Mouse (Mus musculus): ENCODE data around the gene Gtf3c4. TPM values are rescaled to one million over a fixed set of nuclear protein-coding genes. Genes with fewer than 3 reads are reported as not detected.

The Gtf3c4 gene
- polyA plus RNA-seq, 1 experiment from 2014 or later: 32.2 TPM

DNA sequence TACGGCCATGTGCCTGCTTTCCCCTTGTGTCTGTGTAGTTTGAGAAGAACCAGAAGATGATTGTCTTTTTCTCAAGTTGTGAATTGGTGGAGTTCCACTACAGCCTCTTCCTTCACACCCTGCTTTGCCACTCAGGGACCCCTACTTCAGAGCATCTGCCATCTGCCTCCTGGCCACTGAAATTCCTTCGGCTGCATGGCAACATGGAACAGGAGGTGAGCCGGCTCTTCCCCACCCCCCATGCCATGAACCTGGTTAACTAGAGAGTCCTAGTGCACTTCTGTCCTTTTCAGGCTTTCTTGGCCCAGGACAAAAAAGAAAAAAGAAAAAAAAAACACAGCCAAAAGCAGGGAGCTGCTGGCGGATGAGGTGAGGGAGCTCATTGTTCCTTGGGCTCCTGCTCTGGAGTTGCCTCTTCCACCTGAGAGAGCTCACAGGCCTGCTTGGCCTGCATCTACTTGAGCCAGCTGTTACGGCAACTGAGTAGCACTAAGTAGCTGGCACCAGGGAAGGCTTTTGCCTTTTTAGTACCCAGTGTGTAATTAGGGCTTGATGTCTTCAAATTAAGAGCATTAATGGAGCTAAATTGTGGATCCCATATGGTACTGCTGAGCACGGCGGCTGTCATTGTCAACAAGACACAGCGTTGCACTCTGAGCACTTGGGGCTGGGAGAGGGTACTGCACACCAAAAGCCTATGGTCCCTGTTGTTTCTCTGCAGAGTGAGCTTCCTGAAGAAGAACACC lies 20.7 kb upstream of the Gtf3c4 start:
- WGBS: 92% methylated on average over 8 of the region's 8 CpGs
- ATAC-seq (ENCODE audit: low FRiP score): no peak
- H3K36me3 ChIP-seq (ENCODE audit: control insufficient read depth, insufficient read depth, low read length): peaks cover 13% of the 10 kb centered on the region; the same call in 1 of the 2 replicates
- H3K4me3 ChIP-seq (ENCODE audit: low read depth, low read length): no peak overlapping the region
- H3K4me2 ChIP-seq: no peak overlapping the region
- no peak overlapping the region for H3K27ac ChIP-seq (ENCODE audit: low read depth, low read length)
- no peaks in the 10 kb centered on the region for H3K27me3 ChIP-seq (ENCODE audit: control insufficient read depth, insufficient read depth, low read length)
- no peaks in the 10 kb centered on the region for H3K4me1 ChIP-seq (ENCODE audit: control insufficient read depth, insufficient read depth, low read length)
- H3K9me3 ChIP-seq (ENCODE audit: control insufficient read depth, low read length): no peaks in the 10 kb centered on the region
- no peak for DNase-seq (ENCODE audit: low spot score, missing footprints)
- H3K9ac ChIP-seq (ENCODE audit: low read length): no peak overlapping the region

DNA sequence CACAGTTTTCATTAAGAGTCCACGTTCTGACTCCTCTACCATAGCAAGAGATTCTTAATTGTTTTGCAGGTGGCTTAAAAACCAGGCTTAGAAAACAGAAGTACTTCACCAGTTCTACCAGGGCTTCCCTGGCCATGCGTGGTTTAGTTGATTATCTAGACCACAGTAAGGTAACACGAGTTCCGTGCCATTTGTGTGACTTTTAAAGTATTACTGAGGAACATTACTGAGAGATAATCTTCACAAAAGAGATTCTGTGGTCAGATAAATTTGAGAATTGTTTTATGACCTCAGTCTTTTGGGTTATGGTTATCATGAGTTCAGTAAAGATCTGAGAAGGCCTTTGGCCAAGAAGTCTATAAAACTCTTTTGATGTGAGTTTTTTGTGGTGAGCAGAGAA lies 19.1 kb upstream of the Gtf3c4 start:
- no peak for DNase-seq (ENCODE audit: low spot score, missing footprints)
- no peaks in the 10 kb centered on the region for H3K9me3 ChIP-seq (ENCODE audit: control insufficient read depth, low read length)
- H3K27ac ChIP-seq (ENCODE audit: low read depth, low read length): no peak overlapping the region
- no peak overlapping the region for H3K4me2 ChIP-seq
- no peaks in the 10 kb centered on the region for H3K27me3 ChIP-seq (ENCODE audit: control insufficient read depth, insufficient read depth, low read length)
- no peaks in the 10 kb centered on the region for H3K4me1 ChIP-seq (ENCODE audit: control insufficient read depth, insufficient read depth, low read length)
- WGBS: 91% methylated on average over 4 of the region's 4 CpGs
- peaks cover 13% of the 10 kb centered on the region; the same call in 1 of the 2 replicates for H3K36me3 ChIP-seq (ENCODE audit: control insufficient read depth, insufficient read depth, low read length)
- no peak overlapping the region for H3K9ac ChIP-seq (ENCODE audit: low read length)
- no peak overlapping the region for H3K4me3 ChIP-seq (ENCODE audit: low read depth, low read length)
- ATAC-seq (ENCODE audit: low FRiP score): no peak

DNA sequence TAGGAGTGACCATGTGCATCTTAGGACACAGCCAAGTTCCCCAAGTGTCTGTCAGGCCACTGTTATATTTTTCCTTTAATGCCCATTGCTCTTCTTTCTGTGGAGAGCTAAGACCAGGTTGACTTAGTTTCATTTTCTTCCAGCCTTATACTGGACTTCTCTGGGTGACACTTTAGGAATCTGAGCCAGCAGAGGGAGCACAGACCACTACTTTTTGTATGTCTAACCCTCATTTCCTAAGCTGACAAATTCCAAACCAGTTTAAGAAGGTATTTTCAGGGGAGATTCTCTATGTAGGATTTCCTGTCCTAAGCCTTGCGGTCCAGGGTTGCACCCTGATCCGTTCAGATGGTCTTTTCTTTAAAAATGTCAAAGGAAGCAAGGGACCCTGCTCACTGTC lies 15.6 kb upstream of the Gtf3c4 start:
- H3K27ac ChIP-seq (ENCODE audit: low read depth, low read length): no peak overlapping the region
- 96% methylated on average over 2 of the region's 2 CpGs for WGBS
- H3K36me3 ChIP-seq (ENCODE audit: control insufficient read depth, insufficient read depth, low read length): peaks cover 6% of the 10 kb centered on the region; the same call in 1 of the 2 replicates
- no peak overlapping the region for H3K4me2 ChIP-seq
- no peak overlapping the region for H3K4me3 ChIP-seq (ENCODE audit: low read depth, low read length)
- no peaks in the 10 kb centered on the region for H3K9me3 ChIP-seq (ENCODE audit: control insufficient read depth, low read length)
- no peaks in the 10 kb centered on the region for H3K4me1 ChIP-seq (ENCODE audit: control insufficient read depth, insufficient read depth, low read length)
- DNase-seq (ENCODE audit: low spot score, missing footprints) (no peak), ATAC-seq (ENCODE audit: low FRiP score) (no peak)
- no peaks in the 10 kb centered on the region for H3K27me3 ChIP-seq (ENCODE audit: control insufficient read depth, insufficient read depth, low read length)
- H3K9ac ChIP-seq (ENCODE audit: low read length): no peak overlapping the region

DNA sequence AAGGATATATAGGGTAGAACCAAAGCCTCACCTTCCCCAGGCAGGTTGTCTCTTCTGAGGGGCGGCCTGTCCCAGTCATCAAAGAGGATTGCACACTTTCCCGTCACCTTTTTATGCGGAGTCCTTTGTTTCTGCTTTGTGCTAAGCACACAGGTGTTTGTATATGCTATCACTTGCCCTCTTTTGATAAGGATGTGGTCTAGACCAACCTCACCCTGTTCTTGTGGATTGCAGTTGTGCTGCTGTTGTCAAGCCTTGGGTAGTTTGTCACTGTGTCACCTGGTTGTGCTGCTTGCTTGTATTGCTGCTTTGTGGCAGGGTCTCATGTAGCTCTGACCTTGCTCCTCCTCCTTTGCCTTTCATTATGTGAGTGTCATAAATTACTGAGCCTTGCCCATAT lies 12.4 kb upstream of the Gtf3c4 start:
- H3K27ac ChIP-seq (ENCODE audit: low read depth, low read length): no peak overlapping the region
- 91% methylated on average over 3 of the region's 3 CpGs for WGBS
- H3K4me2 ChIP-seq: no peak overlapping the region
- peaks cover 9% of the 10 kb centered on the region for H3K36me3 ChIP-seq (ENCODE audit: control insufficient read depth, insufficient read depth, low read length)
- DNase-seq (ENCODE audit: low spot score, missing footprints): no peak
- H3K4me1 ChIP-seq (ENCODE audit: control insufficient read depth, insufficient read depth, low read length): no peaks in the 10 kb centered on the region
- H3K4me3 ChIP-seq (ENCODE audit: low read depth, low read length): no peak overlapping the region
- no peak for ATAC-seq (ENCODE audit: low FRiP score)
- H3K9me3 ChIP-seq (ENCODE audit: control insufficient read depth, low read length): no peaks in the 10 kb centered on the region
- H3K27me3 ChIP-seq (ENCODE audit: control insufficient read depth, insufficient read depth, low read length): no peaks in the 10 kb centered on the region
- H3K9ac ChIP-seq (ENCODE audit: low read length): no peak overlapping the region

DNA sequence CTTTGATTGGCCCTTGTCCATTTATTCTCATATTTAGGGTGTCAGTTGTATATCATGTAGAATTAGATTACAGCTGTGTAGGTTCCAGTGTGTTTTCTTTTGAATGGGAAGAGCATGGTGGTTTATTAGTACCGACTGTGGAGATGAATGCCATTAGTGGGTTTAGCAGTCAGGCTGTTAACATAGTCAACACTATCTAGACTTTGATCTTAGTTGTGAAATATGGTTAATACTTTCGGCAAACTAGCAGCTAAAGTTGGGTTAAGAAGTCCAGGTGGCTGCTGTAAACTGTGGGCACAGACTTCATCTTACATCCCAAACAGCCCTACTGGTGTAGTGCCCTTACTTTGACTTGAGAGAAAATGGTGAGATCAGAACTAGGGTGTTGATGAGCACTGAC lies 8.7 kb upstream of the Gtf3c4 start:
- Histone ChIP-seq H3K27me3 (ENCODE audit: control insufficient read depth, insufficient read depth, low read length) (no peaks in the 10 kb centered on the region), H3K9ac (ENCODE audit: low read length) (no peak overlapping the region), H3K27ac (ENCODE audit: low read depth, low read length) (no peak overlapping the region), H3K36me3 (ENCODE audit: control insufficient read depth, insufficient read depth, low read length) (peaks cover 13% of the 10 kb centered on the region), H3K4me2 (no peak overlapping the region), H3K9me3 (ENCODE audit: control insufficient read depth, low read length) (no peaks in the 10 kb centered on the region), H3K4me1 (ENCODE audit: control insufficient read depth, insufficient read depth, low read length) (no peaks in the 10 kb centered on the region), H3K4me3 (ENCODE audit: low read depth, low read length) (no peak overlapping the region)
- ATAC-seq (ENCODE audit: low FRiP score) (no peak), DNase-seq (ENCODE audit: low spot score, missing footprints) (no peak)
- 95% methylated on average over 2 of the region's 2 CpGs for WGBS

DNA sequence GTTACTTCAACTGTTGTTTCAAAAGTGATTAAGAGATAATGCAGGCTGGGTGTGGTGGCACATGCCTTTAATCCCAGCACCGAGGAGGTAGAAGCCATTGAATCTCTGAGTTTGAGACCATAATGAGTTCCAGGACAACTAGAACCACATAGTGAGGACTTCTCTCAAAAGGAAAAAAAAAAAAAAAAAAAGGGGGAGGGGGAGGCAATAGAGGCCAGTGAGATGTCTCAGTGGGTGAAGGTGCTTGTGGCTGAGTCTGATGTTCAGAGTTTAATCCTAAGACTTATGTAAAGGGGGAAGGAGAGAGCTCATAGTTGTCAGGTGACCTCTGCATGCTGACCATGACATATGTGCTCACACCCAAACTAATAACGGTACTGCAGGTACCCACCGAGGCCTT lies 1.9 kb upstream of the Gtf3c4 start:
- Histone ChIP-seq H3K27ac (ENCODE audit: low read depth, low read length) (no peak overlapping the region), H3K27me3 (ENCODE audit: control insufficient read depth, insufficient read depth, low read length) (no peaks in the 10 kb centered on the region), H3K4me2 (peak overlapping the region; percentile 81), H3K9ac (ENCODE audit: low read length) (no peak overlapping the region), H3K36me3 (ENCODE audit: control insufficient read depth, insufficient read depth, low read length) (peaks cover 6% of the 10 kb centered on the region; the same call in 1 of the 2 replicates), H3K4me3 (ENCODE audit: low read depth, low read length) (no peak overlapping the region), H3K4me1 (ENCODE audit: control insufficient read depth, insufficient read depth, low read length) (peaks cover 18% of the 10 kb centered on the region), H3K9me3 (ENCODE audit: control insufficient read depth, low read length) (no peaks in the 10 kb centered on the region)
- DNase-seq (ENCODE audit: low spot score, missing footprints) (no peak), ATAC-seq (ENCODE audit: low FRiP score) (no peak)
- WGBS: 82% methylated on average over 3 of the region's 3 CpGs

DNA sequence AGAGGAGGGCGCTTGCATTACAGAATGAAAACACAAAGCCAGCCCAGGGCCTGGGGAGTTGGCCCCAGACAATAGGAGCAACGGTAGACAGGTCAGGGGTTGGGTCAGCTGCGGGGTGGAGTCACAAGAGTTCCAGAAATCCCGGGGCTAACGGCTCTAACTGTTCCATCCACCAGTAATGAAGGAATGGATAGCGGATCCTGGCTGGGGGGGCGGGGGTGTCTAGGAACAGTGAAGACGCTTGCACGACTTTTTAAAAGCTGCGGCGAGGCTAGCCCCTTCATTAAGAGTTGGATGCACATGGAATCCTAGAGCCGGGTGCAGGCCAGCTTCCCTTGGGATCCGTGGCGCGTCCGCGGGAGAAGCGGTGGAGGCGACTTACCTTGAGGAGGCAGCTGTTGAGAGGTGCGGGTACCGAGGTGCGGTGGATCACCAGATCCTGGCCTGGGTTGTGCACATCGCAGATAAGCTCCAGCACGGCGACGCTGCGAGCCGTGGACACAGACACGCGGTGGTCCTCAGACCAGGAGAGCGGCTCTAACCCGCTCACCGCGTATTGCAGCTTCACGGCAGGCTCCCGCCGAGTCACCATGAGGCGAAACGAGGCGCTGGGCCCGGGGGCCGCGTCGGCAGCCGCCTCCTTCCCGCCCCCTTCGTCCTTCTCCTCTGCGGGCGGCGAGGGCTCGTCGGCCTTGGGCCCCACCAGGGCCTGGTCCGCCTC lies 499 bp downstream of the Gtf3c4 start:
- ATAC-seq (ENCODE audit: low FRiP score): peak; percentile 73
- peak overlapping the region; percentile 82 for H3K9ac ChIP-seq (ENCODE audit: low read length)
- WGBS: under 1% methylated on average over 53 of the region's 53 CpGs
- H3K36me3 ChIP-seq (ENCODE audit: control insufficient read depth, insufficient read depth, low read length): peaks cover 5% of the 10 kb centered on the region
- peak overlapping the region; percentile 52 for H3K27ac ChIP-seq (ENCODE audit: low read depth, low read length)
- peak overlapping the region; percentile 81 for H3K4me2 ChIP-seq
- H3K9me3 ChIP-seq (ENCODE audit: control insufficient read depth, low read length): no peaks in the 10 kb centered on the region
- DNase-seq (ENCODE audit: low spot score, missing footprints): no peak
- H3K4me1 ChIP-seq (ENCODE audit: control insufficient read depth, insufficient read depth, low read length): peaks cover 18% of the 10 kb centered on the region
- H3K4me3 ChIP-seq (ENCODE audit: low read depth, low read length): peak overlapping the region; percentile 73
- no peaks in the 10 kb centered on the region for H3K27me3 ChIP-seq (ENCODE audit: control insufficient read depth, insufficient read depth, low read length)

DNA sequence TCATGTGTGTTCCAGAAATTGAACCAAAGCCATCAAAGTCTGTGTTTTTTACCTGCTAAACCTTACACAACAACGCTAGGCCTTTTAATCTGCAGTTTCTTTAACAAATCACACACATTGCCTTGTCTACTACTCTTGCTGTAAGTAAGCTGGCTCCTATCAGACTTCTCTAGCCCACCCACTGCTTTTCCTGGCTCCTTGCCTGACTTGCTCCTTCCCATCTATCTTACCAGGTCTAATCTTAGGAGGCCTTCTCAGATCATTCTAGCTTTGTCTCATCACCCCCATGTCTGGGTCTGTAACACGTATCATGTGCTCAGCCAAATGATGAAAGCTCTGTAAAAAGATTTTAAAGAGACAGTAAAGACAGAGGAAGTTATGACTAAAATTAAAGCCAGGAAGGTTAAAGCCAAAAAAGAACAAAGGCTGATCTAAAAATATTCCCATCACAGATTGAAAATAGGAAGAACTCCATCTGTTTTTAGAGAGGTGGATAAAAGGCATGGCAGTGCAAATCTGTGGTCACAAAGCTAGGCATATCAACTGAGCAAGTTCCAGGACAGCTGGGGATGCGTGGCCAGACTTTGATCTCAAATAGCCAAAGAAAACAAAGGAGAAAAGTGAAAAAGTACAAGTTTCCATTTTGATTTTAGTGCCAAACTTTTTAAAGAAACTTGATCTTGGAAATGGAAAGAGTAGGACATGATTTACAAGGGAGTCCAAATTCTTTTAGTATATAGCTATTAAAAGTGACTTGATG lies 3.8 kb downstream of the Gtf3c4 start:
- ATAC-seq (ENCODE audit: low FRiP score) (no peak), DNase-seq (ENCODE audit: low spot score, missing footprints) (no peak)
- no peaks in the 10 kb centered on the region for H3K27me3 ChIP-seq (ENCODE audit: control insufficient read depth, insufficient read depth, low read length)
- peaks cover 14% of the 10 kb centered on the region for H3K4me1 ChIP-seq (ENCODE audit: control insufficient read depth, insufficient read depth, low read length)
- no peak overlapping the region for H3K27ac ChIP-seq (ENCODE audit: low read depth, low read length)
- H3K4me3 ChIP-seq (ENCODE audit: low read depth, low read length): no peak overlapping the region
- WGBS: 85% methylated on average over 3 of the region's 3 CpGs
- H3K4me2 ChIP-seq: no peak overlapping the region
- peaks cover 24% of the 10 kb centered on the region for H3K36me3 ChIP-seq (ENCODE audit: control insufficient read depth, insufficient read depth, low read length)
- H3K9me3 ChIP-seq (ENCODE audit: control insufficient read depth, low read length): no peaks in the 10 kb centered on the region
- H3K9ac ChIP-seq (ENCODE audit: low read length): no peak overlapping the region

DNA sequence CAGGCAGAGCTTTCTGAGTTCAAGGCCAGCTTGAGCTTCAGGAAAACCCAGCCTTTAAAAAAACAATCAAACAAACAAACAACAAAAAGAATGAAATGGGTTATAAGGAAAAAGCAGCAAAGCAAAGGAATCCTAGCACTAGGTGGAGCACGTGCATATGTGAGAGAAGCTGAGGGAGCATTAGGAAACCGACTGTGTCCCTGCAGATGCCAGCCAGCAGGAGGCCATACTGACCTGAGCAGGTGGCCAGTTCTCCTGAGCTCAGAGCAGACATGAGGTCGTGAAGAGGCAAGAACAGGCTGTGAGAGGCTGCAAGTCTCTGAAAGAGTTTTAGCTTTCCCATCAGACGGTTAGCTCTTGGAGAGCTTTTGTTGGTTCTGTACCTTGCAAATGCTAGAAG lies 10.9 kb downstream of the Gtf3c4 start:
- H3K36me3 ChIP-seq (ENCODE audit: control insufficient read depth, insufficient read depth, low read length): peaks cover 41% of the 10 kb centered on the region
- no peaks in the 10 kb centered on the region for H3K4me1 ChIP-seq (ENCODE audit: control insufficient read depth, insufficient read depth, low read length)
- no peak overlapping the region for H3K4me3 ChIP-seq (ENCODE audit: low read depth, low read length)
- WGBS: 47% methylated on average over 4 of the region's 4 CpGs
- no peaks in the 10 kb centered on the region for H3K9me3 ChIP-seq (ENCODE audit: control insufficient read depth, low read length)
- ATAC-seq (ENCODE audit: low FRiP score): no peak
- H3K27me3 ChIP-seq (ENCODE audit: control insufficient read depth, insufficient read depth, low read length): no peaks in the 10 kb centered on the region
- no peak overlapping the region for H3K4me2 ChIP-seq
- no peak overlapping the region for H3K9ac ChIP-seq (ENCODE audit: low read length)
- DNase-seq (ENCODE audit: low spot score, missing footprints): no peak
- no peak overlapping the region for H3K27ac ChIP-seq (ENCODE audit: low read depth, low read length)

All from midbrain, embryonic 11.5 days (tissue).